Mouse (Mus musculus) intestine, postnatal 0 days (tissue): ENCODE data around the gene Rogdi. TPM values are rescaled to one million over a fixed set of nuclear protein-coding genes. Genes with fewer than 3 reads are reported as not detected.

ENCODE experiments used
- ATAC-seq: fragments of 200-750 bp; cut with Nextera tagmentation; 2 replicates; pipeline ENCODE4 v1.8.0; 2017; ENCODE audit warnings: mild to moderate bottlenecking, moderate TSS enrichment, moderate library complexity
- H3K27ac ChIP-seq: fragments of 300-500 bp; sonication (generic); 2 replicates; pipeline ENCODE4 v1.5.1; 2014; ENCODE audit warnings: mild to moderate bottlenecking, low read depth, low read length, moderate library complexity
- H3K27me3 ChIP-seq: fragments of 300-500 bp; sonication (generic); replicated peaks from 2 replicates; pipeline ENCODE4 v1.6.1; 2014; ENCODE audit warnings: low read length, mixed read lengths; ENCODE audit not compliant: control insufficient read depth, insufficient read depth
- H3K36me3 ChIP-seq: fragments of 300-500 bp; sonication (generic); 2 replicates; pipeline ENCODE4 v1.6.1; 2014; ENCODE audit warnings: mild to moderate bottlenecking, moderate library complexity; ENCODE audit not compliant: control insufficient read depth, insufficient read depth
- H3K4me1 ChIP-seq: fragments of 300-500 bp; sonication (generic); replicated peaks from 2 replicates; pipeline ENCODE4 v1.6.1; 2014; ENCODE audit warnings: antibody characterized with exemption, low read length, mixed read lengths; ENCODE audit not compliant: control insufficient read depth, insufficient read depth
- H3K4me2 ChIP-seq: fragments of 300-500 bp; sonication (generic); replicated peaks from 2 replicates; pipeline ENCODE4 v1.6.1; 2014; ENCODE audit warnings: low read depth, mild to moderate bottlenecking, moderate library complexity
- H3K4me3 ChIP-seq: fragments of 300-500 bp; sonication (generic); 2 replicates; pipeline ENCODE4 v1.5.1; 2014; ENCODE audit warnings: low read depth, low read length
- H3K9ac ChIP-seq: fragments of 300-500 bp; sonication (generic); 2 replicates; pipeline ENCODE4 v1.6.1; 2014; ENCODE audit warnings: mild to moderate bottlenecking, low read depth, low read length
- H3K9me3 ChIP-seq: fragments of 300-500 bp; sonication (generic); 2 replicates; pipeline ENCODE4 v1.6.1; 2016; ENCODE audit warnings: mixed run types; ENCODE audit not compliant: control insufficient read depth
- CTCF ChIP-seq: sonication (generic); IDR thresholded peaks from 2 replicates; pipeline ENCODE4 v1.5.1; 2016; ENCODE audit warnings: low read depth, mild to moderate bottlenecking, control low read depth, antibody characterized with exemption, moderate library complexity
- WGBS: fragments of 180-500 bp; shearing (Covaris S2); extraction: QIAGEN DNeasy Blood & Tissue Kit; methylation state at CpG from one replicate; pipeline ENCODE4 v1.1.7; 2014; 5-methylcytosine and 5-hydroxymethylcytosine counted together
- polyA plus RNA-seq: library from polyadenylated mRNA; unstranded; fragments of >200 nt; fragmentation: Nextera tagmentation; extraction: Ambion mirVana; gene quantifications from 2 replicates; pipeline ENCODE4 v1.2.1, GENCODE M21; 2015

The Rogdi gene
- polyA plus RNA-seq, 1 experiment from 2014 or later: 21.8 TPM

DNA sequence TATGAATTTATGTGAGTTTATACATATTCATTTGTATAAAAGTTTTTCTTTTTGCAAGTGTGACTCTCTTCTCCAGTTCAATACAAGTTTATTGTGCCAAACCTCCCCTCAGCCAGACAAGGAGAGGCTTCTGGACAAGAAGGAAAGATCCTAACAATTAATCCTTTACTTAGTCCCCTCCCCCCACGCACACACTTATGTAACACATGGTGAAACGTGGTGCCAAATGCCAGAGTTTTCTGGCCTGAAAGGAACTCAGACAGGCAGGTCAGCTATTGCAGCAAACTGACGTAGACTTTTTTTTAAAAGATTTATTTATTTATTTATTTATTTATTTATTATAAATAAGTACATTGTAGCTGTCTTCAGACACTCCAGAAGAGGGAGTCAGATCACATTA is 12.7 kb downstream of the Rogdi start:
- Histone ChIP-seq H3K4me2 (no peak overlapping the region), H3K27ac (no peak overlapping the region), H3K27me3 (no peaks in the 10 kb centered on the region), H3K4me1 (0 out of 2 replicates have a peak, but pooled peaks cover 6% of the 10 kb centered on the region), H3K9ac (no peak overlapping the region), H3K36me3 (no peaks in the 10 kb centered on the region), H3K9me3 (no peaks in the 10 kb centered on the region), H3K4me3 (no peak overlapping the region)
- WGBS: 60% methylated on average over 3 of the region's 3 CpGs
- ATAC-seq: no peak
- TF ChIP-seq CTCF: no peak

DNA sequence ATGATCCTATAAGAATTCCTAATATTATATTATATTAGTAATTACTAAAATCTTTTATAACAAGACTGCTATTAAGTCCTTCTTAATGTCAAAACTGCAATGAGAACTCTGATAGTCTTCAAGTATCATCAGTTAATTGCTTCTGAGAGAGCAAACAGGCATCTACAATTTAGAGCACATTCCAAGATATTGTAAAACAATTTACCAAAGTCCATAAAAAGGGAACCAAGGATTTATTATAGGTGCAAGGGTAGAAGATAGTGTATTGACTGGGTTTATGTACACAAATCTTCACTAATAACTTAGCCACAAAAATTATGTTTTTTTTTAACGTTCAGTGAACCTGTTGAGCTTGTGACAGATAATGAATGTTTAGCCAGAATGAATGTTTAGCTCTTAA is 14.4 kb downstream of the Rogdi start:
- H3K27ac ChIP-seq: no peak overlapping the region
- H3K9me3 ChIP-seq: no peaks in the 10 kb centered on the region
- H3K4me2 ChIP-seq: no peak overlapping the region
- 0 out of 2 replicates have a peak, but pooled peaks cover 6% of the 10 kb centered on the region for H3K4me1 ChIP-seq
- H3K4me3 ChIP-seq: no peak overlapping the region
- H3K27me3 ChIP-seq: no peaks in the 10 kb centered on the region
- H3K36me3 ChIP-seq: no peaks in the 10 kb centered on the region
- H3K9ac ChIP-seq: no peak overlapping the region
- TF ChIP-seq CTCF: no peak
- WGBS: 8% methylated on average over 1 of the region's 1 CpGs
- no peak for ATAC-seq

DNA sequence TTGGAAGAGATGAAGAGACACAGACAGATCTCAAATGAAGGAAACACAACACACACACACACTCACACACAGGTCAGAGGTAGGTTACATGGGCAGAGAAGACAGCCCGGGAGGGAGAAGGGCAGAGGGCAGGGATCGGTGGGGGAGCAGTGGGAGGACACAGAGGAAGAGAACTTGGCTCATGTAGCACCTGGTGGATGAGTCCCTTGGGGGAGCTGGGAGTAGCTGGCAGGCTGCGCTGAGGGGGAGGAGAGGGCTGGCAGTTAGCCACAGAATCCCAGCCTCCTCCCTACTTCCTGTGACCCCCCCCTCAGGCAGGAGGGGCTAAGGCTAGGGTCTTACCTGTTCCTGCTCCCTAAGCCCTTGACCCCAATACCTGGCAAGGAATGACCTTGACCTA is 15.8 kb downstream of the Rogdi start, which contains the start of gene Sept12:
TSS of gene Sept12 (minus strand) at position 300 of the 400 bp plus-strand sequence.
- no peak within 1 kb of the TSS for H3K4me2 ChIP-seq
- no peaks in the 10 kb centered on the region for H3K27me3 ChIP-seq
- H3K9me3 ChIP-seq: no peaks in the 10 kb centered on the region
- TF ChIP-seq CTCF: no peak
- H3K4me3 ChIP-seq: no peak within 1 kb of the TSS
- H3K9ac ChIP-seq: no peak within 1 kb of the TSS
- no peak for ATAC-seq
- H3K4me1 ChIP-seq: 0 out of 2 replicates have a peak, but pooled peaks cover 6% of the 10 kb centered on the region
- 20% methylated on average over 2 of the region's 3 CpGs for WGBS
- no peak within 1 kb of the TSS for H3K27ac ChIP-seq
- H3K36me3 ChIP-seq: no peaks in the 10 kb centered on the region

DNA sequence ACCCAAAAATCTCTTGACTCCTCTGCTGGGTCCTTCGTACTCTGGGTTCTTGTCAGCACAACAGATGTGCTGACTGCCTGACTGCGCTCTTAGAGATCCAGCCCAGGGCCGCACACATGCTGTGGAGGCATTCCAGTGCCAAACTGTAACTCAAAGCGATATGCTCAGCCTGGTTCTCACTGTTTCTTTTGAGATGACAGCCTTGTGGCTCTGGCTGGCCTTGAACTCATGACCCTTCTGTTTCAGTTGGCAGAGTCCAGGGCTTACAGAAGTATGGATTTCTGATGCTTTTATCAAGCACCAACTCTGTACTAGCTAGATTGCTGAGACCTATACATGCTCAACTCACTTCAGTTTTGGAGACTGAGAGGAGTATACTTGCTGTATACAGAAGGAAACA is 20.1 kb downstream of the Rogdi start:
- ATAC-seq: no peak
- no peaks in the 10 kb centered on the region for H3K36me3 ChIP-seq
- TF ChIP-seq CTCF: no peak
- H3K9ac ChIP-seq: no peak overlapping the region
- H3K4me3 ChIP-seq: no peak overlapping the region
- H3K27ac ChIP-seq: no peak overlapping the region
- WGBS: 87% methylated on average over 4 of the region's 4 CpGs
- no peaks in the 10 kb centered on the region for H3K9me3 ChIP-seq
- H3K4me2 ChIP-seq: no peak overlapping the region
- H3K4me1 ChIP-seq: 0 out of 2 replicates have a peak, but pooled peaks cover 6% of the 10 kb centered on the region
- no peaks in the 10 kb centered on the region for H3K27me3 ChIP-seq

DNA sequence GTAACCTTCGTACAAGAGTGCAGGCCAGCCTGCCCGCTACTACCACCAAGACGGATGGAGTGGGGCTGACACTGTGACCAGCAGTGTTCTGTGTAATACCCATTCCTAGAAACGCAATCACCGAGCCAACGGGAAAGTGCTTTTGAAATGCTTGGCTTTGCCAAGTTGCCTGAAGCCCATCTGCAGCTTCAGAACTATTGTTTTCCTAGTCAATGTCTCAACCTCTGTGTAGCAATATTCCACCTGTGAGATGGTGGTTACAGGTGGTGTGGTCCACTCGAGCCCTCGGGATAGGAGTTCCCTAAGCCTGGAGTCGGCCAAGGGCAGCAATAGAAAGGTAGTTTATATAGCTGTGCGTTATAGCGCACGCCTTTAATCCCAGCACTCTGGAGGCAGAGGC is 28.6 kb downstream of the Rogdi start:
- no peak for TF ChIP-seq CTCF
- Histone ChIP-seq H3K9me3 (no peaks in the 10 kb centered on the region), H3K36me3 (no peaks in the 10 kb centered on the region), H3K4me3 (no peak overlapping the region), H3K4me2 (no peak overlapping the region), H3K27me3 (no peaks in the 10 kb centered on the region), H3K9ac (no peak overlapping the region), H3K4me1 (no peaks in the 10 kb centered on the region), H3K27ac (no peak overlapping the region)
- no peak for ATAC-seq
- 91% methylated on average over 12 of the region's 12 CpGs for WGBS

DNA sequence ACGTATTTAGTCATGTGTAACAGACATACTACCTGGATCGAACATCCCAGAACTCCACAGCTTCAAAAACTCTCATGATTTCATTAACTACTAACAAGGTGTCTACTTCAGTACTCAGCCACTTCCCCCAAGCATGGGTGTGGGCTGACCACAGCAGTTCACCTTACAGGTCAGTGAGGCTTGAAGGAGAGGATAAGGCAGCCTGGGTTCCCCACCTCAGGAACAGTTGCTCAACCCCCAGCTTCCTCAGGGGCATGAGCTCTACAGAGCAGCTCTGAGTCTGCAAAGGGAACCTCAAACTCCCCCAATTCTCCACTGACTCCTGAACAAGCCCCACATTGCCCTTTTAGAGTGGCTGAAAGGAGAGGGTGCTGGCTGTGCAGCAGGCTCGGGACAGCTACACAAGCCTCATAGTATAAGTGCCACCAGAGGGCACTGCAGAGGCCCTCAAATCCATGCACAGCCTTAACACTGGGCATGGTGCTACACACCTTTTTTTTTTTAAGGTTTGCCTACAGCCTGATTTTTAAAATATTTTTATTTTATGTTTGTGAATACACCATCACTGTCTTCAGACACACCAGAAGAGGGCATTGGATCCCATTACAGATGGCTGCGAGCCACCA is 33.5 kb downstream of the Rogdi start:
- Histone ChIP-seq H3K36me3 (no peaks in the 10 kb centered on the region), H3K4me3 (no peak overlapping the region), H3K4me1 (no peaks in the 10 kb centered on the region), H3K9me3 (no peaks in the 10 kb centered on the region), H3K9ac (no peak overlapping the region), H3K27me3 (no peaks in the 10 kb centered on the region), H3K27ac (no peak overlapping the region), H3K4me2 (no peak overlapping the region)
- no peak; the same call in 1 of the 2 replicates for ATAC-seq
- 66% methylated on average over 4 of the region's 4 CpGs for WGBS
- TF ChIP-seq CTCF: peak; percentile 77
